Mouse (Mus musculus): ENCODE data around the gene Rpl27a. TPM values are rescaled to one million over a fixed set of nuclear protein-coding genes. Genes with fewer than 3 reads are reported as not detected.

The Rpl27a gene
- total and polyA plus RNA-seq, 3 experiments, result 221 to 1,252 TPM; not detected in 1

DNA sequence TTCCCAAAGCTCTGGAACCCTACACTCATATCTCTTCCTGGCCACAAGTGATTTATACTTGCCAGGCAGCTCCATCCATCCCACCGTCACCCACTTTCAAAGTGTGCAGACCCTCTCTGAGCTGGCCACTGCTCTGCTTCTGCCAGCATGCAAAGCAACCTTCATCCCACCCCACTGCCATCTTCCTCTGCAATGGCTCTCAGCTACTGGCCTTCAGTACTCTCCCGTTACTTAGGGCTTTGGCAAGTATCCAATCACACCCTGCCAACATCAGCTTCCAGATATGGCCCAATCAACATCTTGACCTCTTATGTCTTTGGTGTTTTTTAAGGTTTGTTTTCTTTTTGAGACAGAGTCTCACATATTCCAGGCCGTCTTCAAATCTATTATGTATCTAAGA is 41.0 kb upstream of the Rpl27a start:
- Histone ChIP-seq H3K4me1 (ENCODE audit: control insufficient read depth in 1 of 2, insufficient read depth in 2 of 2, low read length in 2 of 2) (peaks cover 0 to 2% of the 10 kb centered on the region in 2 experiments; a peak in 1 of 4 replicates), H3K9ac (ENCODE audit: control insufficient read depth, low read depth, low read length, poor library complexity, severe bottlenecking) (no peak overlapping the region), H3K79me2 (ENCODE audit: control insufficient read depth, insufficient read depth, low read length, poor library complexity) (no peaks in the 10 kb centered on the region), H3K27ac (ENCODE audit: control insufficient read depth, low read depth, low read length) (no peak overlapping the region), H3K9me3 (replicated peaks; ENCODE audit: insufficient read depth, low read length) (no peaks in the 10 kb centered on the region), H3K27me3 (ENCODE audit: control insufficient read depth in 1 of 2, insufficient read depth in 2 of 2, low read length in 2 of 2) (no peaks in the 10 kb centered on the region), H3K36me3 (ENCODE audit: control insufficient read depth in 1 of 2, insufficient read depth in 2 of 2, low read length in 2 of 2) (no peaks in the 10 kb centered on the region), H3K4me3 (ENCODE audit: control insufficient read depth in 1 of 2, insufficient read depth in 1 of 2, low read depth in 2 of 2, low read length in 2 of 2) (no peak overlapping the region)
- TF ChIP-seq JUND (IDR thresholded peaks at IDR 0.05; ENCODE audit: low read depth, low read length) (no peak), TBP (IDR thresholded peaks at IDR 0.05; ENCODE audit: low read depth, low read length) (no peak), CTCF (IDR thresholded peaks at IDR 0.05 in 2 of 3, conservative IDR thresholded peaks at IDR 0.05 in 1 of 3; ENCODE audit: control insufficient read depth in 1 of 3, insufficient read depth in 1 of 3, low read depth in 2 of 3, low read length in 3 of 3, poor library complexity in 1 of 3, severe bottlenecking in 1 of 3) (no peak)
- no peak for DNase-seq (ENCODE audit: low read depth, low spot score)

DNA sequence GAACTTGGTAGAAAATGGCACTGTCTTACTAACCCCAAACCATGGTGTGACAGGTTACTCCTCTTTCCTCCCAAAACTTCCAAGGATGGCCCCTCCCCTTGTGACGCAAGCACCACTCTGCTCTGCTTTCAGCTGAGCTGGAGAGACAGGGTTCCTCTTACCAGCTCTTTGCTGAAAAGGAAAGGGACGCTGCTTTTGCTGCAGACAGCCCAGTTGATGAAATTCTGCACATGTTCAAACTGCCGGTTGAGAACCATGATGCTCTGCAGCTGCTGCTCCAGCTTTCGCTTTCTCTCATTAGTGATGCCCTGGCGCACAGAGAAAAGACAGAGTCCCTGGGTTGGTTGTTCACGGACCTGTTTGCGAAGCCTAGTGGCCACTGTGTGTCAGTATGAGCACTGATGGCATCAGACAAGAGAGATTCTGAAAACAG is 38.2 kb upstream of the Rpl27a start:
- no peak overlapping the region for H3K27ac ChIP-seq (ENCODE audit: control insufficient read depth, low read depth, low read length)
- no peaks in the 10 kb centered on the region for H3K79me2 ChIP-seq (ENCODE audit: control insufficient read depth, insufficient read depth, low read length, poor library complexity)
- H3K4me1 ChIP-seq (ENCODE audit: control insufficient read depth in 1 of 2, insufficient read depth in 2 of 2, low read length in 2 of 2), result peaks cover 0 to 2% of the 10 kb centered on the region in 2 experiments; a peak in 1 of 4 replicates
- no peaks in the 10 kb centered on the region for H3K36me3 ChIP-seq (ENCODE audit: control insufficient read depth in 1 of 2, insufficient read depth in 2 of 2, low read length in 2 of 2)
- no peaks in the 10 kb centered on the region; a peak in 1 of 4 replicates for H3K27me3 ChIP-seq (ENCODE audit: control insufficient read depth in 1 of 2, insufficient read depth in 2 of 2, low read length in 2 of 2)
- no peak overlapping the region for H3K9ac ChIP-seq (ENCODE audit: control insufficient read depth, low read depth, low read length, poor library complexity, severe bottlenecking)
- no peaks in the 10 kb centered on the region for H3K9me3 ChIP-seq (replicated peaks; ENCODE audit: insufficient read depth, low read length)
- TF ChIP-seq BHLHE40 (IDR thresholded peaks at IDR 0.05; ENCODE audit: borderline replicate concordance, low read depth, low read length), result no peak
- TF ChIP-seq RAD21 (IDR thresholded peaks at IDR 0.05; ENCODE audit: low read depth, low read length), result no peak
- no peak for TF ChIP-seq SIN3A (IDR thresholded peaks at IDR 0.05; ENCODE audit: low read length)
- TF ChIP-seq MXI1 (IDR thresholded peaks at IDR 0.05; ENCODE audit: low read depth, low read length), result no peak
- no peak for TF ChIP-seq ELF1 (IDR thresholded peaks at IDR 0.05; ENCODE audit: low read depth, low read length)
- TF ChIP-seq ZNF384 (IDR thresholded peaks at IDR 0.05; ENCODE audit: low read depth, low read length), result no peak
- no peak for TF ChIP-seq ETS1 (IDR thresholded peaks at IDR 0.05; ENCODE audit: low read depth, low read length)
- TF ChIP-seq USF2 (IDR thresholded peaks at IDR 0.05; ENCODE audit: borderline replicate concordance in 1 of 2, insufficient read depth in 1 of 2, low read depth in 1 of 2, low read length in 2 of 2), result no peak
- no peak for TF ChIP-seq EP300 (IDR thresholded peaks at IDR 0.05; ENCODE audit: low read depth in 1 of 2, low read length in 2 of 2)
- no peak for TF ChIP-seq USF1 (IDR thresholded peaks at IDR 0.05; ENCODE audit: low read depth, low read length)
- TF ChIP-seq NELFE (IDR thresholded peaks at IDR 0.05; ENCODE audit: low read depth, low read length), result no peak
- TF ChIP-seq GATA1 (IDR thresholded peaks at IDR 0.05; ENCODE audit: low read depth, low read length), result no peak
- TF ChIP-seq ZKSCAN1 (IDR thresholded peaks at IDR 0.05; ENCODE audit: low read depth, low read length), result no peak
- no peak for TF ChIP-seq KAT2A (conservative IDR thresholded peaks at IDR 0.05; ENCODE audit: low read depth, low read length)
- no peak for TF ChIP-seq GABPA (IDR thresholded peaks at IDR 0.05; ENCODE audit: low read depth, low read length)
- no peak for DNase-seq (ENCODE audit: low read depth, low spot score)
- H3K4me3 ChIP-seq (ENCODE audit: control insufficient read depth in 1 of 2, insufficient read depth in 1 of 2, low read depth in 2 of 2, low read length in 2 of 2), result no peak overlapping the region

All from MEL (cell line).